Mouse (Mus musculus): Measurements from ENCODE around the gene Tep1. TPM values are rescaled to one million over a fixed set of nuclear protein-coding genes. Genes with fewer than 3 reads are reported as not detected.
A peak's percentile ranks its signal among the peaks of the same experiment; 100 is the strongest.

The Tep1 gene
- polyA plus RNA-seq, 1 experiment from 2014 or later: 5.6 TPM

DNA sequence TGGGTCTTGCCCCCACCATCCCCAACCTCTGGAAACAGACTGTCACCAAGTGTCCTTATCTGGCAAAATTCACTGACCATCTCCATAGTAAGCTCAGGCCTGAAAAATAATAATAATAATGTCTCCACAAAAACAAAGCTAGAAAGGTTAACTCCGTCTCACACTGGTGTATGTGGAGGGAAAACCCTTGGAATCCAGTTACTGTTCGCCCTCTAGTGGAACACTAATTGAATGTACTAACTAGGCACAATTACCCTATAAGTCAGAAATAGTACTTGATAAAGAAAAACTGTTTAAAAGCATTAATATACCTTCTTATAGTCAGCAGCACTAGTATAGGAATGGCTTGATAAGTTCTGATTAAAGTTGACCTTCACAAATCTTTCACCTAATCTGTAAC is 82.2 kb downstream of the Tep1 start:
- no peak for ATAC-seq (replicated peaks; ENCODE audit: extremely low read depth, insufficient read depth, low FRiP score)
- H3K36me3 ChIP-seq (ENCODE audit: control insufficient read depth, insufficient read depth): no peaks in the 10 kb centered on the region
- H3K4me3 ChIP-seq (ENCODE audit: low read length): no peak overlapping the region
- no peak overlapping the region for H3K4me2 ChIP-seq (ENCODE audit: low read depth, low read length)
- no peak overlapping the region for H3K9ac ChIP-seq (ENCODE audit: low read length)
- no peaks in the 10 kb centered on the region for H3K27me3 ChIP-seq (ENCODE audit: control insufficient read depth, insufficient read depth, low read length)
- H3K4me1 ChIP-seq (ENCODE audit: control insufficient read depth, insufficient read depth, low read length): peaks cover 4% of the 10 kb centered on the region
- 9% methylated on average over 2 of the region's 2 CpGs for WGBS
- H3K9me3 ChIP-seq (replicated peaks; ENCODE audit: control insufficient read depth, low read length): no peaks in the 10 kb centered on the region
- H3K27ac ChIP-seq (ENCODE audit: low read length): no peak overlapping the region

DNA sequence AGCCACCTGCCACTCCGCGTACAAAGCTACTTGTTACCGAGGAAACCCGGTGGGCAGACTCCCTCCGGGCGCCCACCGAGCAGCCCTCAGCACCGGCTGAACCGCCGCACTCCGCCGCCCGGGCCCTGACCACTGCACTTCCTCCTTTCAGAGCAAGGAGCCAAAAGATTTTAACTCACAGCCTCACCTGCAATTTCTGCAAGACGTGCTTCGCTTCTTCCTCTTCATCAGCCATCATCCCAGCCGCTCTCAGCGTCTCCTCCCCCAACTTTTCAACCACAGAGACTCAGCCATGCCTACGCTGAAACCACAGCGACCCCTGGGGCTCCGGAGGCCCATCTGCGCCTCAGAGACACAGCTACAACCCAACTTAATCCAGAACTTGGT is 85.1 kb downstream of the Tep1 start, which contains the start of gene Ttc5:
TSS of gene Ttc5 (minus strand) at position 269 of the 387 bp plus-strand sequence.
- Histone ChIP-seq H3K27me3 (ENCODE audit: control insufficient read depth, insufficient read depth, low read length) (no peaks in the 10 kb centered on the region), H3K4me3 (ENCODE audit: low read length) (peak within 1 kb of the TSS; percentile 75), H3K4me1 (ENCODE audit: control insufficient read depth, insufficient read depth, low read length) (peaks cover 4% of the 10 kb centered on the region), H3K36me3 (ENCODE audit: control insufficient read depth, insufficient read depth) (peaks cover 14% of the 10 kb centered on the region), H3K9me3 (replicated peaks; ENCODE audit: control insufficient read depth, low read length) (no peaks in the 10 kb centered on the region), H3K4me2 (ENCODE audit: low read depth, low read length) (peak within 1 kb of the TSS; percentile 56), H3K27ac (ENCODE audit: low read length) (peak within 1 kb of the TSS; percentile 70; the same call in 1 of the 2 replicates), H3K9ac (ENCODE audit: low read length) (peak within 1 kb of the TSS; percentile 78)
- WGBS: under 1% methylated on average over 21 of the region's 21 CpGs
- ATAC-seq (replicated peaks; ENCODE audit: extremely low read depth, insufficient read depth, low FRiP score): peak; percentile 93

DNA sequence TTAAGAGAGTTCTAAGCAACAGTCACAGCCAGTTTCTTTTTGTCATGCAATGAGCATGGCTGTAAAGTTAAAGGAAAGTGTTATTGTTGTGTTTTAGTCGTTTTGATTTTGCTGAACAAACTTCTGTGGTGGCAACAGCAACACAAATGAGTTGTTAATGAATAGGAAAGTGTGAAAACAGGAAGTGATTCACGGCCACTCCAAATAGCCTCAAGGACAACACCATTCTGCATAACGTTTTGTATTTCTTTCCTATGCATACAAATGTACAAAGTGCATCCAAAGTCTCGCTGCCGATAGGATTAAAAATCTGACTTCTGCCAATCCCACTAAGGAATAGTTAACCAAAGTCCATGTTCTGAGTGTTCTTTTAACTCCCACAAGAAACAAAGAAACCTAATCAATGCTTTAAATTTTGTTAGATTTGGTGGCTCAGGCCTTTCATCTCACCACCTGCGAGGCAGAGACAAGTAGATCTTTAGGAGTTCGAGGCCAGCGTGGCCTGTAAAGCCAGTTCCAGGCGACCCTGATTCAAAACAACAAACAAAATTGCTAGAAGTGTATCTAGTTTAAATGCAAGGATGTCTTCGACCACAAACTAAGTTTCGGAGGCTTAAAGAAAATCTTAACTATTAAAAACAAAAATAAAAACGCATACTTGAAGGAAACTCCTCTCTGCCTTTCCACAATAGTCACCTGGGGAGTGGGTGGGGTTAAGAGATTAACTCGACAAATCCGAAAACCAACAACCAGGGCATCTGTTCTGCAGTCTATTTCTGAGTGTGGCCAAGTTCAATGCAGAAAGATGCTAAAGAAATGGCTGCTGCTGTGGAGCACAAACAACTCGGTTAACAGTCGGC is 85.7 kb downstream of the Tep1 start:
- peaks cover 4% of the 10 kb centered on the region for H3K4me1 ChIP-seq (ENCODE audit: control insufficient read depth, insufficient read depth, low read length)
- ATAC-seq (replicated peaks; ENCODE audit: extremely low read depth, insufficient read depth, low FRiP score): no peak
- H3K27me3 ChIP-seq (ENCODE audit: control insufficient read depth, insufficient read depth, low read length): no peaks in the 10 kb centered on the region
- H3K9me3 ChIP-seq (replicated peaks; ENCODE audit: control insufficient read depth, low read length): no peaks in the 10 kb centered on the region
- H3K4me3 ChIP-seq (ENCODE audit: low read length): peak overlapping the region; percentile 75
- peak overlapping the region; percentile 56 for H3K4me2 ChIP-seq (ENCODE audit: low read depth, low read length)
- H3K27ac ChIP-seq (ENCODE audit: low read length): peak overlapping the region; percentile 70; the same call in 1 of the 2 replicates
- 21% methylated on average over 16 of the region's 16 CpGs for WGBS
- H3K9ac ChIP-seq (ENCODE audit: low read length): peak overlapping the region; percentile 78
- H3K36me3 ChIP-seq (ENCODE audit: control insufficient read depth, insufficient read depth): peaks cover 18% of the 10 kb centered on the region

DNA sequence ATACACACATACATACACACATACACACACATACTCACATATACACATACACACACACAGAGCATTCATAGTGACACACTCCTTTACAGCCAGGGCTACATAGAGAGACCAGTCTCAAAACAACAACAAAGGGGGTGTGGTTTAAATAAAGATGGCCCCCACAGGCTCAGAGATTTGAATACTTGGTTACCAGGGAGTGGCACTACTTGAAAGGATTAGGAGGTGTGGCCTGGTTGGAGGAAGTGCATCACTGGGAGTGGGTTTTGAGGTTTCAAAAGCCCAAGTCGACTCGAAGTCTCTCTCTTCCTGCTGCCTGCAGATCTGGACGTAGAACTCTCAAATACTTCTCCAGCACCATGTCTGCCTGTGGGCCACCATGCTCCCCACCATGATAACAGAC is 88.2 kb downstream of the Tep1 start:
- no peak for ATAC-seq (replicated peaks; ENCODE audit: extremely low read depth, insufficient read depth, low FRiP score)

More for the DNA sequence above, 88.2 kb downstream of the Tep1 start:
- peaks cover 4% of the 10 kb centered on the region for H3K4me1 ChIP-seq (ENCODE audit: control insufficient read depth, insufficient read depth, low read length)
- H3K4me2 ChIP-seq (ENCODE audit: low read depth, low read length): no peak overlapping the region
- peaks cover 26% of the 10 kb centered on the region for H3K36me3 ChIP-seq (ENCODE audit: control insufficient read depth, insufficient read depth)
- H3K27me3 ChIP-seq (ENCODE audit: control insufficient read depth, insufficient read depth, low read length): no peaks in the 10 kb centered on the region
- H3K27ac ChIP-seq (ENCODE audit: low read length): no peak overlapping the region
- H3K9ac ChIP-seq (ENCODE audit: low read length): no peak overlapping the region
- H3K9me3 ChIP-seq (replicated peaks; ENCODE audit: control insufficient read depth, low read length): no peaks in the 10 kb centered on the region
- WGBS: 88% methylated on average over 3 of the region's 3 CpGs
- no peak overlapping the region for H3K4me3 ChIP-seq (ENCODE audit: low read length)

Other genes starting within 250 kb of the Tep1 start
- gene Olfr745, start 231.2 kb downstream of the Tep1 start, polyA plus RNA-seq (2015; fragmentation: Nextera tagmentation; extraction: Ambion mirVana): not detected in 2 replicates
- gene Olfr746, start 223.5 kb downstream of the Tep1 start, polyA plus RNA-seq (2015; fragmentation: Nextera tagmentation; extraction: Ambion mirVana): not detected in 2 replicates
- not detected in 2 replicates for gene Olfr747, start 177.4 kb downstream of the Tep1 start, polyA plus RNA-seq (2015; fragmentation: Nextera tagmentation; extraction: Ambion mirVana)
- not detected in 2 replicates for gene Olfr748, start 163.2 kb downstream of the Tep1 start, polyA plus RNA-seq (2015; fragmentation: Nextera tagmentation; extraction: Ambion mirVana)
- gene Olfr749, start 125.5 kb downstream of the Tep1 start, polyA plus RNA-seq (2015; fragmentation: Nextera tagmentation; extraction: Ambion mirVana): not detected in 2 replicates
- gene Ttc5, start 85.0 kb downstream of the Tep1 start, polyA plus RNA-seq (2015; fragmentation: Nextera tagmentation; extraction: Ambion mirVana): 46.1 and 48.8 TPM in 2 replicates
- not detected in 2 replicates for gene Ccnb1ip1, start 62.8 kb downstream of the Tep1 start, polyA plus RNA-seq (2015; fragmentation: Nextera tagmentation; extraction: Ambion mirVana)
- gene Parp2, start 62.7 kb downstream of the Tep1 start, polyA plus RNA-seq (2015; fragmentation: Nextera tagmentation; extraction: Ambion mirVana): 39.3 and 40.4 TPM in 2 replicates
- gene Klhl33, start 26.9 kb upstream of the Tep1 start, polyA plus RNA-seq (2015; fragmentation: Nextera tagmentation; extraction: Ambion mirVana): 0.12 and 0.16 TPM in 2 replicates
- 134 and 141 TPM in 2 replicates for gene Osgep, start 54.3 kb upstream of the Tep1 start, polyA plus RNA-seq (2015; fragmentation: Nextera tagmentation; extraction: Ambion mirVana)
- 118 and 126 TPM in 2 replicates for gene Apex1, start 54.4 kb upstream of the Tep1 start, polyA plus RNA-seq (2015; fragmentation: Nextera tagmentation; extraction: Ambion mirVana)
- gene Pip4p1, start 60.3 kb upstream of the Tep1 start, polyA plus RNA-seq (2015; fragmentation: Nextera tagmentation; extraction: Ambion mirVana): 32.5 and 37.9 TPM in 2 replicates
- 32.0 and 36.9 TPM in 2 replicates for gene Pnp, start 60.5 kb upstream of the Tep1 start, polyA plus RNA-seq (2015; fragmentation: Nextera tagmentation; extraction: Ambion mirVana)
- gene Gm49342, start 74.0 kb upstream of the Tep1 start, polyA plus RNA-seq (2015; fragmentation: Nextera tagmentation; extraction: Ambion mirVana): not detected in 2 replicates
- 0.31 and 0.43 TPM in 2 replicates for gene Pnp2, start 85.4 kb upstream of the Tep1 start, polyA plus RNA-seq (2015; fragmentation: Nextera tagmentation; extraction: Ambion mirVana)
- gene Rnase10, start 137.2 kb upstream of the Tep1 start, polyA plus RNA-seq (2015; fragmentation: Nextera tagmentation; extraction: Ambion mirVana): 0.21 and 0.37 TPM in 2 replicates
- not detected in 2 replicates for gene Rnase9, start 171.3 kb upstream of the Tep1 start, polyA plus RNA-seq (2015; fragmentation: Nextera tagmentation; extraction: Ambion mirVana)
- not detected in 2 replicates for gene Rnase11, start 179.6 kb upstream of the Tep1 start, polyA plus RNA-seq (2015; fragmentation: Nextera tagmentation; extraction: Ambion mirVana)
- 0.71 TPM in 1 of 2 replicates, not detected in the other for gene Rnase12, start 187.1 kb upstream of the Tep1 start, polyA plus RNA-seq (2015; fragmentation: Nextera tagmentation; extraction: Ambion mirVana)
- not detected in 2 replicates for gene Olfr750, start 203.9 kb upstream of the Tep1 start, polyA plus RNA-seq (2015; fragmentation: Nextera tagmentation; extraction: Ambion mirVana)
- gene Rnase4, start 220.5 kb upstream of the Tep1 start, polyA plus RNA-seq (2015; fragmentation: Nextera tagmentation; extraction: Ambion mirVana): 27.3 and 30.5 TPM in 2 replicates
- 3.4 and 4.4 TPM in 2 replicates for gene Ang, start 220.6 kb upstream of the Tep1 start, polyA plus RNA-seq (2015; fragmentation: Nextera tagmentation; extraction: Ambion mirVana)
- gene Eddm3b, start 243.9 kb upstream of the Tep1 start, polyA plus RNA-seq (2015; fragmentation: Nextera tagmentation; extraction: Ambion mirVana): not detected in 2 replicates